Mouse (Mus musculus) cerebellum, adult 8-10 months (tissue): Measurements from ENCODE around the gene Gan.

Experiments
- DNase-seq: peaks from one replicate; pipeline ENCODE4 v3.0.0; 2022

The Gan gene

GRCm38 (mm10) chr8:117201221-117202017 lies 43.5 kb downstream of the Gan start:
- no peak for DNase-seq

GRCm38 (mm10) chr8:117203085-117203484 lies 45.1 kb downstream of the Gan start:
- no peak for DNase-seq

- DNase-seq: no peak
Measured at GRCm38 (mm10) chr8:117205884-117206283, 47.9 kb downstream of the Gan start.

- DNase-seq: no peak
Measured at GRCm38 (mm10) chr8:117206636-117207035, 48.7 kb downstream of the Gan start.

GRCm38 (mm10) chr8:117209150-117209549 lies 51.2 kb downstream of the Gan start:
- no peak for DNase-seq

- no peak for DNase-seq
Measured at GRCm38 (mm10) chr8:117212100-117212499, 54.2 kb downstream of the Gan start.

- no peak for DNase-seq
Measured at GRCm38 (mm10) chr8:117217724-117218123, 59.8 kb downstream of the Gan start.

- DNase-seq: no peak
Measured at GRCm38 (mm10) chr8:117222396-117222795, 64.5 kb downstream of the Gan start.

- peak; percentile 81 for DNase-seq
Measured at GRCm38 (mm10) chr8:117224630-117225029, 66.7 kb downstream of the Gan start.

GRCm38 (mm10) chr8:117226306-117226705 lies 68.4 kb downstream of the Gan start:
- no peak for DNase-seq

- no peak for DNase-seq
Measured at GRCm38 (mm10) chr8:117227339-117227738, 69.4 kb downstream of the Gan start.

- no peak for DNase-seq
Measured at GRCm38 (mm10) chr8:117233199-117233598, 75.3 kb downstream of the Gan start.

GRCm38 (mm10) chr8:117236531-117236930 lies 78.6 kb downstream of the Gan start:
- no peak for DNase-seq

GRCm38 (mm10) chr8:117240326-117240725 lies 82.4 kb downstream of the Gan start:
- DNase-seq: no peak

- no peak for DNase-seq
Measured at GRCm38 (mm10) chr8:117240841-117241494, 83.0 kb downstream of the Gan start.

- no peak for DNase-seq
Measured at GRCm38 (mm10) chr8:117241848-117242247, 83.9 kb downstream of the Gan start.

- no peak for DNase-seq
Measured at GRCm38 (mm10) chr8:117242286-117242685, 84.4 kb downstream of the Gan start.

GRCm38 (mm10) chr8:117244601-117245000 lies 86.7 kb downstream of the Gan start:
- no peak for DNase-seq

GRCm38 (mm10) chr8:117248341-117248740 lies 90.4 kb downstream of the Gan start:
- DNase-seq: no peak

- no peak for DNase-seq
Measured at GRCm38 (mm10) chr8:117251086-117251681, 93.2 kb downstream of the Gan start.

GRCm38 (mm10) chr8:117252650-117253049 lies 94.7 kb downstream of the Gan start:
- DNase-seq: no peak

GRCm38 (mm10) chr8:117253390-117254269 lies 95.7 kb downstream of the Gan start:
- no peak for DNase-seq

- DNase-seq: no peak
Measured at GRCm38 (mm10) chr8:117254496-117254895, 96.6 kb downstream of the Gan start.
